ENCODE assay signal across 28 mouse cellular contexts in genomic region chr1:157301266-157301665, GRCm38 (mm10).
DNase-seq lines count a peak whose midpoint lies in the region; ATAC-seq and TF ChIP-seq lines count a peak whose summit lies in the region.
"Had no signal": no experiment of that assay in that cellular context is flagged by ENCODE, and none has a peak within 500 bp of the region (broad histone marks: within the 10 kb centered on the region; RNA-seq: fewer than 3 reads in every experiment).

No protein-coding gene starts in this region.

- peak; percentile 15 for DNase-seq in kidney, postnatal 0 days (ENCODE audit: low spot score)
- no peak for DNase-seq in kidney, postnatal 10 days
- peak; percentile 55 for DNase-seq in Muller cell, postnatal 12 days (ENCODE audit: inconsistent ontology term)
- DNase-seq in thymus, postnatal 10 days (ENCODE audit: low spot score in 2 of 2), result no peak
- DNase-seq in ovary, postnatal 14 days (ENCODE audit: low spot score), result no peak
- DNase-seq: adrenal gland, postnatal 10 days; adrenal gland, postnatal 36 days; B cell, adult 2 months; cerebellum, adult 18-20 months; cerebellum, adult 9-10 months; cerebellum, postnatal 14 days; forebrain, postnatal 0 days; gastrocnemius, postnatal 10 days; gastrocnemius, postnatal 36 days; heart, postnatal 36 days had no signal

- H3K4me3 ChIP-seq in kidney, postnatal 0 days (replicated peaks; ENCODE audit: low read depth, low read length), result no peak overlapping the region
- no peak overlapping the region for H3K4me3 ChIP-seq in myocyte
- H3K4me3 ChIP-seq: embryonic facial prominence, embryonic 12.5 days; embryonic facial prominence, embryonic 15.5 days; hindbrain, embryonic 10.5 days; hindbrain, embryonic 13.5 days had no signal

- H3K4me2 ChIP-seq in kidney, postnatal 0 days (ENCODE audit: low read length), result no peak overlapping the region
- peak overlapping the region; percentile 21 for H3K4me2 ChIP-seq in myocyte (ENCODE audit: low read depth)
- H3K4me2 ChIP-seq: embryonic facial prominence, embryonic 12.5 days; embryonic facial prominence, embryonic 15.5 days; heart, embryonic 11.5 days; hindbrain, embryonic 13.5 days had no signal

- no peak overlapping the region for H3ac ChIP-seq in myocyte (ENCODE audit: control insufficient read depth, insufficient read length)

- TF ChIP-seq POLR2A in myocyte (IDR thresholded peaks at IDR 0.05; ENCODE audit: insufficient read length, low read depth), result no peak

- no peaks in the 10 kb centered on the region for H3K9me3 ChIP-seq in kidney, postnatal 0 days (replicated peaks; ENCODE audit: low read length)
- H3K9me3 ChIP-seq: embryonic facial prominence, embryonic 12.5 days; embryonic facial prominence, embryonic 15.5 days; G1E; hindbrain, embryonic 10.5 days; hindbrain, embryonic 13.5 days had no signal

- no peak for TF ChIP-seq CTCF in kidney, postnatal 0 days (IDR thresholded peaks at IDR 0.05; ENCODE audit: low read depth)

- ATAC-seq in kidney, postnatal 0 days (replicated peaks; ENCODE audit: low FRiP score, low read depth), result no peak
- ATAC-seq: activated CD4-positive, CD25-positive, alpha-beta regulatory T cell, adult 4 months; forebrain, embryonic 14.5 days; forebrain, postnatal 0 days; hindbrain, postnatal 0 days; inflammation-experienced regulatory T-cells, adult 6 months; intestine, embryonic 16.5 days had no signal

- H3K9ac ChIP-seq in kidney, postnatal 0 days (ENCODE audit: low read depth, low read length), result no peak overlapping the region
- H3K9ac ChIP-seq: embryonic facial prominence, embryonic 12.5 days; embryonic facial prominence, embryonic 15.5 days; forebrain, postnatal 0 days; hindbrain, embryonic 13.5 days had no signal

- H3K27ac ChIP-seq in kidney, postnatal 0 days, result no peak overlapping the region
- H3K27ac ChIP-seq: embryonic facial prominence, embryonic 12.5 days; embryonic facial prominence, embryonic 15.5 days; hindbrain, embryonic 10.5 days; hindbrain, embryonic 13.5 days; hindbrain, postnatal 0 days had no signal

- no peaks in the 10 kb centered on the region for H3K27me3 ChIP-seq in kidney, postnatal 0 days (ENCODE audit: insufficient read depth, low read length)
- H3K27me3 ChIP-seq in myocyte (ENCODE audit: control insufficient read depth, insufficient read depth, insufficient read length), result no peaks in the 10 kb centered on the region
- H3K27me3 ChIP-seq: CH12.LX; embryonic facial prominence, embryonic 12.5 days; embryonic facial prominence, embryonic 15.5 days; hindbrain, embryonic 13.5 days had no signal

- H3K79me2 ChIP-seq in myocyte (ENCODE audit: control insufficient read depth, insufficient read depth), result no peaks in the 10 kb centered on the region

- H3K4me1 ChIP-seq in kidney, postnatal 0 days (replicated peaks; ENCODE audit: insufficient read depth, low read length), result no peaks in the 10 kb centered on the region
- H3K4me1 ChIP-seq: embryonic facial prominence, embryonic 12.5 days; embryonic facial prominence, embryonic 15.5 days; hindbrain, embryonic 10.5 days; hindbrain, embryonic 13.5 days had no signal

- 56% methylated on average over 1 of the region's 1 CpGs for WGBS in kidney, postnatal 0 days

- no peaks in the 10 kb centered on the region for H3K36me3 ChIP-seq in kidney, postnatal 0 days (ENCODE audit: insufficient read depth, low read length)
- no peaks in the 10 kb centered on the region for H3K36me3 ChIP-seq in myocyte (ENCODE audit: control insufficient read depth, insufficient read depth)
- H3K36me3 ChIP-seq: embryonic facial prominence, embryonic 12.5 days had no signal

TF ChIP-seq in myocyte, 11 proteins besides CTCF, POLR2A, EP300 and RAD21:
- no peak for TF ChIP-seq TCF3 (IDR thresholded peaks at IDR 0.05; ENCODE audit: insufficient read length, low read depth)

Comparison
In these comparisons a context has a peak if more than half of its experiments do, and no peak if none do; other contexts are left out.
1. DNase-seq: peak in kidney, postnatal 0 days (single experiment) and Muller cell, postnatal 12 days (single experiment); none in kidney, postnatal 10 days (single experiment), thymus, postnatal 10 days (0 of 2) and ovary, postnatal 14 days (single experiment).